Mouse (Mus musculus): ENCODE results near the gene Fam71e2.
"Not testable (repeated sequence)": the region's sequence is repeated elsewhere in the genome, so short reads cannot be mapped to it uniquely, and the experiment has no call there.

GRCm38 (mm10) chr7:4811131-4811530, 40.0 kb upstream of the Fam71e2 start:
- not testable (repeated sequence) for TF ChIP-seq POLR2A, POLR2AphosphoS2 (IDR thresholded peaks at IDR 0.05; ENCODE audit: insufficient read length, low read depth)
